Mouse (Mus musculus) liver, adult 2 months (tissue): Measurements from ENCODE around the gene Lsm10.

Experiments used
- CTCF ChIP-seq: fragments of 200-500 bp; IDR thresholded peaks from 2 replicates; pipeline ENCODE4 v1.5.1; 2011; ENCODE audit warnings: low read depth, low read length, control low read depth
- POLR2A ChIP-seq: fragments of 200-500 bp; IDR thresholded peaks from 2 replicates; pipeline ENCODE4 v1.6.1; 2011; ENCODE audit warnings: low read length, control low read depth; ENCODE audit not compliant: insufficient read depth; ENCODE audit errors: extremely low read depth

GRCm38 (mm10) chr4:126120506-126120905, 24.1 kb downstream of the Lsm10 start:
- TF ChIP-seq CTCF (no peak), POLR2A (no peak)
